In genomic region chr3:94932809-94933564, GRCm38 (mm10) we compare ENCODE assay signal across 8 mouse cellular contexts. TPM values are rescaled to one million over a fixed set of nuclear protein-coding genes. Genes with fewer than 3 reads are reported as not detected.
DNase-seq lines count a peak whose midpoint lies in the region; ATAC-seq and TF ChIP-seq lines count a peak whose summit lies in the region.

TSS of gene Selenbp1 (plus strand) at chr3:94933056.

- ATAC-seq in neural tube, embryonic 14.5 days (ENCODE audit: low read depth), result peak; percentile 88

- peak within 1 kb of the TSS; percentile 27 for H3K4me2 ChIP-seq in neural tube, embryonic 14.5 days (ENCODE audit: low read depth, low read length)

- H3K27me3 ChIP-seq in neural tube, embryonic 14.5 days (ENCODE audit: control insufficient read depth, insufficient read depth, low read length), result no peaks in the 10 kb centered on the region

- no peaks in the 10 kb centered on the region for H3K9me3 ChIP-seq in neural tube, embryonic 14.5 days (ENCODE audit: control insufficient read depth, low read length)

- H3K4me3 ChIP-seq in lung, adult 2 months (replicated peaks; ENCODE audit: extremely low read depth, low read depth, low read length), result peak within 1 kb of the TSS; percentile 78
- H3K4me3 ChIP-seq in neural tube, embryonic 14.5 days (ENCODE audit: low read depth, low read length), result peak within 1 kb of the TSS; percentile 5; the same call in 1 of the 2 replicates

- TF ChIP-seq CTCF in lung, adult 2 months (IDR thresholded peaks at IDR 0.05; ENCODE audit: insufficient read depth, low read length), result no peak

- no peak within 1 kb of the TSS for H3K9ac ChIP-seq in neural tube, embryonic 14.5 days (replicated peaks; ENCODE audit: low read depth, low read length)

- H3K27ac ChIP-seq in neural tube, embryonic 14.5 days (ENCODE audit: low read depth, low read length), result no peak within 1 kb of the TSS

- 1% methylated on average over 16 of the region's 16 CpGs for WGBS in lung, adult 2 months
- WGBS in neural tube, embryonic 14.5 days, result 8% methylated on average over 16 of the region's 16 CpGs

- no peaks in the 10 kb centered on the region for H3K36me3 ChIP-seq in neural tube, embryonic 14.5 days (ENCODE audit: control insufficient read depth, insufficient read depth, low read length)

- H3K4me1 ChIP-seq in lung, adult 2 months (ENCODE audit: control insufficient read depth, insufficient read depth, low read length), result peaks cover 9% of the 10 kb centered on the region
- H3K4me1 ChIP-seq in neural tube, embryonic 14.5 days (ENCODE audit: control insufficient read depth, insufficient read depth, low read length), result no peaks in the 10 kb centered on the region

- DNase-seq in MEL-GATA-1-ER (ENCODE audit: extremely low read depth, low read depth), result peak; percentile 98
- peak; percentile 59 to 75 for DNase-seq in cerebellum, postnatal 14 days
- peak in 1 of 2 experiments; percentile 63 for DNase-seq in frontal cortex, adult 2 months (ENCODE audit: extremely low spot score in 1 of 2, low spot score in 1 of 2)
- peak; percentile 95 for DNase-seq in heart, postnatal 4 days
- DNase-seq in layer of hippocampus, adult 8-10 months (ENCODE audit: low spot score in 2 of 2), result peak; percentile 66 to 67
- DNase-seq in lung, adult 2 months, result peak; percentile 96
- DNase-seq in testis, postnatal 14 days (ENCODE audit: low spot score), result peak; percentile 60

- peak; percentile 98 for TF ChIP-seq POLR2A in lung, adult 2 months (IDR thresholded peaks at IDR 0.05; ENCODE audit: borderline replicate concordance, extremely low read depth, low read depth, low read length)

RNA-seq across cellular contexts. Expression of gene Selenbp1, which starts in this region (rescaled TPM):
- polyA plus RNA-seq in frontal cortex, adult 2 months (2012; rRNA removed), result 13.9 and 14.5 TPM in 2 replicates
- 10 to 100 TPM; 47.4 to 48.9 TPM for total RNA-seq in heart, postnatal 4 days (2021)
- total RNA-seq in layer of hippocampus, adult 8-10 months (2022), result 10 to 100 TPM; 11.1 to 14.5 (median 12.5) TPM
- 865 and 921 TPM in 2 replicates for polyA plus RNA-seq in lung, adult 2 months (2012; rRNA removed)
- polyA plus RNA-seq in neural tube, embryonic 14.5 days (2014; fragmentation: Nextera tagmentation; extraction: Ambion mirVana), result 11.9 TPM in 2 replicates

Comparison
In these comparisons a context has a peak if more than half of its experiments do, and no peak if none do; other contexts are left out.
1. RNA of gene Selenbp1 (polyA plus RNA-seq): 865 to 921 TPM in lung, adult 2 months; 13.9 to 14.5 TPM in frontal cortex, adult 2 months and 11.9 TPM in neural tube, embryonic 14.5 days; every median in the first group is over 10 times any median in the second.